Mouse (Mus musculus) erythroblast, adult 5-6 weeks (primary cell): Measurements from ENCODE around the gene Cntnap5b. TPM values are rescaled to one million over a fixed set of nuclear protein-coding genes. Genes with fewer than 3 reads are reported as not detected.

Experiments
- ATAC-seq: replicated peaks from 2 replicates; pipeline ENCODE4 v1.8.0; 2016; ENCODE audit warnings: moderate number of reproducible peaks, mild to moderate bottlenecking, moderate TSS enrichment, inconsistent platforms; ENCODE audit not compliant: poor library complexity, low FRiP score, severe bottlenecking
- total RNA-seq, 2 experiments: library from RNA; stranded (forward) in 1 of 2; stranded (reverse) in 1 of 2; fragments of 150-400 nt in 1 of 2; fragments of 200-764, 138-1000 nt in 1 of 2; gene quantifications; 2 replicates each; pipeline versions ENCODE4 v1.2.3 to v1.2.4; 2015 to 2017; ENCODE audit warnings: low replicate concordance in 2 of 2

Gene Cntnap5b
- total RNA-seq, 2 experiments from 2014 or later, result not detected

- no peak for ATAC-seq
These were observed 391.2 kb downstream of the Cntnap5b start for GRCm38 (mm10) chr1:100163588-100164357.

- ATAC-seq, result no peak
These were observed 399.0 kb downstream of the Cntnap5b start for GRCm38 (mm10) chr1:100171566-100171965.

- peak; percentile 85 for ATAC-seq
These were observed 407.5 kb downstream of the Cntnap5b start for GRCm38 (mm10) chr1:100180050-100180449.

- no peak for ATAC-seq
These were observed 459.5 kb downstream of the Cntnap5b start for GRCm38 (mm10) chr1:100231980-100232608.

GRCm38 (mm10) chr1:100251964-100252363 is 479.4 kb downstream of the Cntnap5b start:
- no peak for ATAC-seq

- ATAC-seq, result no peak
These were observed 538.1 kb downstream of the Cntnap5b start for GRCm38 (mm10) chr1:100310687-100311086.

GRCm38 (mm10) chr1:100331066-100331465 is 558.5 kb downstream of the Cntnap5b start:
- ATAC-seq, result no peak

- no peak for ATAC-seq
These were observed 597.0 kb downstream of the Cntnap5b start for GRCm38 (mm10) chr1:100369415-100370113.

- ATAC-seq, result no peak
These were observed 613.7 kb downstream of the Cntnap5b start for GRCm38 (mm10) chr1:100386252-100386651.

GRCm38 (mm10) chr1:100394034-100394433 is 621.5 kb downstream of the Cntnap5b start:
- no peak for ATAC-seq

- no peak for ATAC-seq
These were observed 644.2 kb downstream of the Cntnap5b start for GRCm38 (mm10) chr1:100416658-100417224.

GRCm38 (mm10) chr1:100430038-100430774 is 657.6 kb downstream of the Cntnap5b start:
- ATAC-seq, result no peak

GRCm38 (mm10) chr1:100463877-100464276 is 691.3 kb downstream of the Cntnap5b start:
- ATAC-seq, result no peak

GRCm38 (mm10) chr1:100465226-100465625 is 692.7 kb downstream of the Cntnap5b start:
- ATAC-seq, result no peak

- no peak for ATAC-seq
These were observed 695.0 kb downstream of the Cntnap5b start for GRCm38 (mm10) chr1:100467595-100467994.

- ATAC-seq, result no peak
These were observed 737.3 kb downstream of the Cntnap5b start for GRCm38 (mm10) chr1:100509866-100510265.
